In the genomic region with DNA sequence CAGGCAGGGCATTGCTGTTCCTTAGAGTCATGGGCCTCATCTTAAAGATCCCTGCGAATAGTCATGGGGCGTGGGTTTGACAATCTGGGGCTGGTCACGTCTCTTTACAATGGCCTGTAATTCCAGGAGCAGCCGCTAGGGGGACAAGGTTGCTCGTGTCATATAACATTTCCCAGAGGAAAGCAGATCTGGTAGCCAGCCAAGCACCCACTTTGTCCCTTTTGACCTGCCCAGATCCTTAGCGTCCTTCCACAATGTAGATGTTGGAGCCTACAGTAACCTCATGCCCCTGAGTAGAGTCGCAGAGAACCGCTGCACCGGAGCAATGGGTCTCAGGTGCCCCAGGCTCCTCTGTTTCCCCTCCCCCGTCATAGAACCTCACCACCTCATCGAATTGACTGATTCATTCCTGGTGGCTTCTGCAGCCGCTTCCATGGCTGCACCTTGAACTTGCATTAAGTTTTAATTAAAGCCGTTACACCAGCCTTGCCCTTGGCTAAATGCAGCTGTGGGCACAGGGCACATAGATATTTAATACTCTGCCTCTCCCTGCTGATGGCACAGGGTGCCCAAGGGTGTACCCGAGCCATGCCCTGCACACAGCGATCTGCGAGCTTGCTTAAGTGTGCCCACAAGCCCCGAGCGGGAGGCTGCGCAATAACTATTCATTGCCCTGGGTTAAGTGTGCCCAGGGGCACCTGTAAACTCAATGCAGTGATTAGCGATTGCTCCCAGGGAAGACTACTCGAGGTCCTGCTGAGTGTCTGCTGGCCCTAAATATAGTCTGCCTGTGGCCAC, we compare ENCODE assay signal across 8 mouse cellular contexts. TPM values are rescaled to one million over a fixed set of nuclear protein-coding genes. Genes with fewer than 3 reads are reported as not detected.
A peak's percentile ranks its signal among the peaks of the same experiment; 100 is the strongest.
DNase-seq lines count a peak whose midpoint lies in the region; ATAC-seq and TF ChIP-seq lines count a peak whose summit lies in the region.

No protein-coding gene starts in this region.

- no peaks in the 10 kb centered on the region; the same call in 1 of the 2 replicates for H3K4me1 ChIP-seq in kidney, adult 2 months (ENCODE audit: control insufficient read depth, insufficient read depth, low read length)
- H3K4me1 ChIP-seq in limb, embryonic 15.5 days: peaks cover 10% of the 10 kb centered on the region
- H3K4me1 ChIP-seq in midbrain, embryonic 16.5 days (ENCODE audit: control insufficient read depth, insufficient read depth, low read length): no peaks in the 10 kb centered on the region; the same call in 1 of the 2 replicates
- H3K4me1 ChIP-seq in stomach, postnatal 0 days (replicated peaks; ENCODE audit: control insufficient read depth, insufficient read depth): no peaks in the 10 kb centered on the region

- no peak for TF ChIP-seq POLR2A in kidney, adult 2 months (IDR thresholded peaks at IDR 0.05; ENCODE audit: low read depth, low read length)

- no peak overlapping the region for H3K4me3 ChIP-seq in kidney, adult 2 months (ENCODE audit: insufficient read depth, low read depth, low read length)
- no peak overlapping the region for H3K4me3 ChIP-seq in limb, embryonic 15.5 days
- H3K4me3 ChIP-seq in midbrain, embryonic 16.5 days (ENCODE audit: low read depth, low read length): no peak overlapping the region
- H3K4me3 ChIP-seq in stomach, postnatal 0 days (ENCODE audit: low read depth, low read length): no peak overlapping the region

- ATAC-seq in limb, embryonic 15.5 days (ENCODE audit: insufficient number of reproducible peaks, low FRiP score, low TSS enrichment, low read depth): no peak
- ATAC-seq in midbrain, embryonic 16.5 days: peak; percentile 62; the same call in 1 of the 2 replicates
- ATAC-seq in stomach, postnatal 0 days (ENCODE audit: low FRiP score, low TSS enrichment): peak; percentile 8; the same call in 1 of the 2 replicates

- TF ChIP-seq EP300 in stomach, postnatal 0 days (optimal IDR thresholded peaks at IDR 0.05): no peak

- H3K9me3 ChIP-seq in limb, embryonic 15.5 days: no peaks in the 10 kb centered on the region
- no peaks in the 10 kb centered on the region for H3K9me3 ChIP-seq in midbrain, embryonic 16.5 days (replicated peaks; ENCODE audit: control insufficient read depth, low read length, poor library complexity, severe bottlenecking)
- H3K9me3 ChIP-seq in stomach, postnatal 0 days (ENCODE audit: control insufficient read depth, low read length): no peaks in the 10 kb centered on the region

- WGBS in kidney, adult 2 months: 22% methylated on average over 21 of the region's 21 CpGs
- WGBS in limb, embryonic 15.5 days: 21% methylated on average over 21 of the region's 21 CpGs
- WGBS in midbrain, embryonic 16.5 days: 32% methylated on average over 21 of the region's 21 CpGs
- WGBS in stomach, postnatal 0 days: 38% methylated on average over 21 of the region's 21 CpGs

- TF ChIP-seq CTCF in kidney, adult 2 months (conservative IDR thresholded peaks at IDR 0.05; ENCODE audit: insufficient read depth, insufficient read length, low read depth, low read length): peak; percentile 78
- TF ChIP-seq CTCF in stomach, postnatal 0 days (IDR thresholded peaks at IDR 0.05; ENCODE audit: low read depth): peak; percentile 85

- no peak overlapping the region for H3K27ac ChIP-seq in kidney, adult 2 months (ENCODE audit: insufficient read depth, low read depth, low read length)
- H3K27ac ChIP-seq in limb, embryonic 15.5 days: no peak overlapping the region
- H3K27ac ChIP-seq in midbrain, embryonic 16.5 days (ENCODE audit: low read length): no peak overlapping the region
- no peak overlapping the region for H3K27ac ChIP-seq in stomach, postnatal 0 days (replicated peaks)

- DNase-seq in urinary bladder, adult 18-20 months (ENCODE audit: low spot score in 2 of 2): peak; percentile 33 to 71
- no peak for DNase-seq in urinary bladder, postnatal 10 days (ENCODE audit: low spot score)
- DNase-seq in embryo, embryonic 11 days: peak; percentile 83
- peak; percentile 64 to 90 for DNase-seq in heart, adult 18-20 months
- DNase-seq in kidney, adult 2 months: peak; percentile 77
- peak; percentile 80 for DNase-seq in stomach, postnatal 0 days (ENCODE audit: low spot score)

- no peaks in the 10 kb centered on the region for H3K27me3 ChIP-seq in kidney, adult 2 months (replicated peaks; ENCODE audit: control insufficient read depth, insufficient read depth, low read length)
- H3K27me3 ChIP-seq in limb, embryonic 15.5 days: peaks cover 17% of the 10 kb centered on the region
- H3K27me3 ChIP-seq in midbrain, embryonic 16.5 days (ENCODE audit: control insufficient read depth, insufficient read depth, low read depth, low read length): no peaks in the 10 kb centered on the region
- no peaks in the 10 kb centered on the region for H3K27me3 ChIP-seq in stomach, postnatal 0 days (ENCODE audit: control insufficient read depth, insufficient read depth, low read length)

- no peak overlapping the region for H3K9ac ChIP-seq in limb, embryonic 15.5 days
- no peak overlapping the region for H3K9ac ChIP-seq in midbrain, embryonic 16.5 days (ENCODE audit: low read depth, low read length)
- H3K9ac ChIP-seq in stomach, postnatal 0 days (ENCODE audit: low read length): no peak overlapping the region

- peak overlapping the region; percentile 34 for H3K4me2 ChIP-seq in limb, embryonic 15.5 days
- H3K4me2 ChIP-seq in midbrain, embryonic 16.5 days (ENCODE audit: low read length): no peak overlapping the region; the same call in 1 of the 2 replicates
- no peak overlapping the region for H3K4me2 ChIP-seq in stomach, postnatal 0 days (replicated peaks; ENCODE audit: low read depth)

- H3K36me3 ChIP-seq in kidney, adult 2 months (ENCODE audit: control insufficient read depth, insufficient read depth, low read length): no peaks in the 10 kb centered on the region
- no peaks in the 10 kb centered on the region for H3K36me3 ChIP-seq in limb, embryonic 15.5 days
- H3K36me3 ChIP-seq in midbrain, embryonic 16.5 days (ENCODE audit: control insufficient read depth, insufficient read depth, low read length): no peaks in the 10 kb centered on the region
- H3K36me3 ChIP-seq in stomach, postnatal 0 days (ENCODE audit: control insufficient read depth, insufficient read depth, low read length): no peaks in the 10 kb centered on the region

RNA-seq across cellular contexts. Expression of a gene that starts 19.2 kb away (rescaled TPM):
- total RNA-seq in heart, adult 18-20 months (2021): 1 to 10 TPM; 5.8 to 6.1 TPM
- 0.17 TPM in 1 of 2 replicates, not detected in the other for polyA plus RNA-seq in kidney, adult 2 months (2012; rRNA removed)
- not detected in 2 replicates for polyA plus RNA-seq in limb, embryonic 15.5 days (2015; fragmentation: Nextera tagmentation; extraction: Ambion mirVana)
- not detected in 2 replicates for polyA plus RNA-seq in midbrain, embryonic 16.5 days (2015; fragmentation: Nextera tagmentation; extraction: Ambion mirVana)
- 0.10 and 0.16 TPM in 2 replicates for polyA plus RNA-seq in stomach, postnatal 0 days (2015; fragmentation: Nextera tagmentation; extraction: Ambion mirVana)

RNA-seq across cellular contexts. Expression of a gene that starts 35.5 kb away (rescaled TPM):
- total RNA-seq in heart, adult 18-20 months (2021): 100 to 1,000 TPM; 125 to 126 TPM
- 67.3 and 93.3 TPM in 2 replicates for polyA plus RNA-seq in kidney, adult 2 months (2012; rRNA removed)
- polyA plus RNA-seq in limb, embryonic 15.5 days (2015; fragmentation: Nextera tagmentation; extraction: Ambion mirVana): 287 and 301 TPM in 2 replicates
- 166 and 198 TPM in 2 replicates for polyA plus RNA-seq in midbrain, embryonic 16.5 days (2015; fragmentation: Nextera tagmentation; extraction: Ambion mirVana)
- polyA plus RNA-seq in stomach, postnatal 0 days (2015; fragmentation: Nextera tagmentation; extraction: Ambion mirVana): 99.8 and 106 TPM in 2 replicates
